Mouse (Mus musculus): ENCODE measurements around the gene Mprip. TPM values are rescaled to one million over a fixed set of nuclear protein-coding genes. Genes with fewer than 3 reads are reported as not detected.

The Mprip gene
- polyA plus RNA-seq, 1 experiment from 2014 or later, result 71.5 TPM

DNA sequence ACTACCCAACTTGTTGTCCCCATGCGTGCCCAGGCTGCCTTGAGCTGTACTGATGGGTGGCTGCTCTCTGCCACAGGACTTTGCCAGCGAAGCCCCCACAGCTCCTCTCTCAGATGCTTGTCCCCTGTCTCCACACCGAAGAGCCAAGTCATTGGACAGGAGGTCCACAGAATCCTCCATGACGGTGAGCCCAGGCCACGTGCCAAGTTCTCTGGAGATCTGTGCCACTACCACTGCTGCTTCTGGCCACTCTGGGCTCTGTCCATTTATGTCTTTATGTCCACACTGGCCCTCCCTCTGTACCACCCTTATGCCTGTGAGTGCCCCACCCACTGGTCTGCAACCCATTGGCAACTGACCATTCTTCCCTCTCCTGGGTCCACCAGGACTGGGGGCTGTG lies 80.8 kb downstream of the Mprip start:
- Histone ChIP-seq H3K27ac (no peak overlapping the region), H3K36me3 (replicated peaks; ENCODE audit: control insufficient read depth, insufficient read depth) (peaks cover 86% of the 10 kb centered on the region), H3K4me1 (replicated peaks; ENCODE audit: control insufficient read depth, insufficient read depth, low read length) (no peaks in the 10 kb centered on the region), H3K4me2 (replicated peaks) (no peak overlapping the region), H3K4me3 (replicated peaks; ENCODE audit: low read length) (no peak overlapping the region), H3K9ac (no peak overlapping the region), H3K9me3 (ENCODE audit: control insufficient read depth, low read length) (no peaks in the 10 kb centered on the region), H3K27me3 (ENCODE audit: control insufficient read depth, insufficient read depth, low read length) (no peaks in the 10 kb centered on the region)
- 93% methylated on average over 5 of the region's 5 CpGs for WGBS
- ATAC-seq (ENCODE audit: low FRiP score) (no peak), DNase-seq (ENCODE audit: low spot score) (no peak)

DNA sequence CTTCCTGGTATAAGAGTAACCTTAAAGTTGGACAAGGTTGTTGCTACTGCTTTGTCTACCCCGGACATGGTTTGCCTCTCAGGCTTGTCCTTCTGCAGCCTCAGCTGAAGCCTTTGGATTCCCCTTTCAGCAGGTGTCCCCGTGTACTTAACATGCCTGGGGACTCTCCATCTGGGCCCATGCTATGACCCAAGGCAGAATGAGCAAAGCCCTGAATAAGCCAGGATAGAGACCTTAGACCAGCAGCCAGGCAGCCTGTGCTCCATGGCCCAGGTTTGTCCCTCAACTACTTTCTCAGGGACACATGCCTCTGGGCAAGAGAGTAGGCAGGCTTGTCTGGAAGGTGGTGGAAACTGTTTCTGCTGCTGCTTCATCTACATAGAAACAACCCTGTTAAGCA lies 82.2 kb downstream of the Mprip start:
- 90% methylated on average over 2 of the region's 2 CpGs for WGBS
- H3K27ac ChIP-seq, result no peak overlapping the region
- ATAC-seq (ENCODE audit: low FRiP score), result no peak
- H3K4me1 ChIP-seq (replicated peaks; ENCODE audit: control insufficient read depth, insufficient read depth, low read length), result no peaks in the 10 kb centered on the region
- no peak overlapping the region for H3K9ac ChIP-seq
- H3K4me2 ChIP-seq (replicated peaks), result no peak overlapping the region
- peaks cover 77% of the 10 kb centered on the region for H3K36me3 ChIP-seq (replicated peaks; ENCODE audit: control insufficient read depth, insufficient read depth)
- no peak for DNase-seq (ENCODE audit: low spot score)
- no peaks in the 10 kb centered on the region for H3K9me3 ChIP-seq (ENCODE audit: control insufficient read depth, low read length)
- H3K4me3 ChIP-seq (replicated peaks; ENCODE audit: low read length), result no peak overlapping the region
- no peaks in the 10 kb centered on the region for H3K27me3 ChIP-seq (ENCODE audit: control insufficient read depth, insufficient read depth, low read length)

DNA sequence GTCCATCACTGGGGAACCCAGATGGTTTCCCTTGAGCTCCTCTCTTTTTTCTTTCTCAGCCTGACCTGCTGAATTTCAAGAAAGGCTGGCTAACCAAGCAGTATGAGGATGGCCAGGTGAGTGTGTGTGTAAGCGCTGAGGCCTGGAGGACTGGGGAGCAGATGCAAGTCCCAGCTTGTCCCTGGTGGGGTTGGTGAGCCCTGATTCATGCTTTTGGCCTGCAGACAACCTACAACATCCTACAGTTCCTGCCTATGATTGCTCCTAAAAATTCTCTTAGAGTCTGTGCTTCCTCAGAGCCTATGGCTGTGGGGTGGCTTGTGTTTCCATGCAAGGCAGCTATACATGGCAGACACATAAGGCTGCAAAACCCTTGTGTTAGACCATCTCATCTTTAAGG lies 82.6 kb downstream of the Mprip start:
- H3K4me3 ChIP-seq (replicated peaks; ENCODE audit: low read length), result no peak overlapping the region
- 100% methylated on average over 1 of the region's 1 CpGs for WGBS
- no peaks in the 10 kb centered on the region for H3K4me1 ChIP-seq (replicated peaks; ENCODE audit: control insufficient read depth, insufficient read depth, low read length)
- no peaks in the 10 kb centered on the region for H3K27me3 ChIP-seq (ENCODE audit: control insufficient read depth, insufficient read depth, low read length)
- no peak overlapping the region for H3K27ac ChIP-seq
- H3K36me3 ChIP-seq (replicated peaks; ENCODE audit: control insufficient read depth, insufficient read depth), result peaks cover 75% of the 10 kb centered on the region
- H3K9me3 ChIP-seq (ENCODE audit: control insufficient read depth, low read length), result no peaks in the 10 kb centered on the region
- DNase-seq (ENCODE audit: low spot score), result no peak
- H3K4me2 ChIP-seq (replicated peaks), result no peak overlapping the region
- H3K9ac ChIP-seq, result no peak overlapping the region
- ATAC-seq (ENCODE audit: low FRiP score), result no peak

DNA sequence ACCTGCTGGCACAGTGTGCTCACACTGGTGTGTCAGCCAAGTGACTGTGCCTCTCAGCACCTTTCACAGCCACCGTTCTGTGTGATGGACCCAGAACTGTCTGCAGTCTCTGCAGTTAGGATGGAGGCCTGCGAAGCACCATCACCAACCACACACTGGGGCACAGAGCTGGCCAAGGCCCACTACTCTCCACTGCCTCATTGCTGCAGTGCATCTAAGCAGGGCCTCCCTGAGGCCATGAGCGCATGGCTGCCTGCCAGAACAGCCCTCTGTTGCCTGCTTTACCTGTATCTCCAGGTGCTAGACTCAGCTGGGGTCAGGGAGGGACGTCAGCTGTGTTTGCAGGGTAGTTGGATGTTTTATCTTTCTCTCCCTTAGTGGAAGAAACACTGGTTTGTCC lies 83.3 kb downstream of the Mprip start:
- H3K9me3 ChIP-seq (ENCODE audit: control insufficient read depth, low read length), result no peaks in the 10 kb centered on the region
- no peaks in the 10 kb centered on the region for H3K4me1 ChIP-seq (replicated peaks; ENCODE audit: control insufficient read depth, insufficient read depth, low read length)
- ATAC-seq (ENCODE audit: low FRiP score) (no peak), DNase-seq (ENCODE audit: low spot score) (no peak)
- no peak overlapping the region for H3K9ac ChIP-seq
- 97% methylated on average over 4 of the region's 4 CpGs for WGBS
- H3K27ac ChIP-seq, result no peak overlapping the region
- peaks cover 76% of the 10 kb centered on the region for H3K36me3 ChIP-seq (replicated peaks; ENCODE audit: control insufficient read depth, insufficient read depth)
- H3K4me3 ChIP-seq (replicated peaks; ENCODE audit: low read length), result no peak overlapping the region
- H3K27me3 ChIP-seq (ENCODE audit: control insufficient read depth, insufficient read depth, low read length), result no peaks in the 10 kb centered on the region
- no peak overlapping the region for H3K4me2 ChIP-seq (replicated peaks)

DNA sequence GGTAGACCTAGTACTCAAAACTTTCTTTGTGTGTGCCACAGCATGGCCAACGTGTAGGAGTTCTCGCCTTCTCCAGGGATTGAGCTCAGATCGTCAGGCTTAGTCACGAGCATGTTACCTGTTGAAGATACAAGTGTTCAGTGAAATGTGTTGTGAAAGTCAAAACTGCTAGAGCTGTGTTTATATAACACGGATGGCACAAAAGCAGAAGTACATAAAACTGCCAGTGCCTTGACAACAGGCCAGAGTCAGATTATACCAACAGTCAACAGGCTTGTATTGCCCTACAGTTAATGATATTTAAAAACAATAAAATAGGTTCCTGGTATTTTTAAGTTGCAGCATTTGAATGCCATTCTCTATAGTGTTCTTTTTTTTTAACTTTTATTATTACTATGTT lies 84.7 kb downstream of the Mprip start:
- Histone ChIP-seq H3K4me3 (replicated peaks; ENCODE audit: low read length) (no peak overlapping the region), H3K27me3 (ENCODE audit: control insufficient read depth, insufficient read depth, low read length) (no peaks in the 10 kb centered on the region), H3K27ac (no peak overlapping the region), H3K9me3 (ENCODE audit: control insufficient read depth, low read length) (no peaks in the 10 kb centered on the region), H3K9ac (no peak overlapping the region), H3K4me2 (replicated peaks) (no peak overlapping the region), H3K4me1 (replicated peaks; ENCODE audit: control insufficient read depth, insufficient read depth, low read length) (no peaks in the 10 kb centered on the region), H3K36me3 (replicated peaks; ENCODE audit: control insufficient read depth, insufficient read depth) (peaks cover 79% of the 10 kb centered on the region)
- ATAC-seq (ENCODE audit: low FRiP score) (no peak), DNase-seq (ENCODE audit: low spot score) (no peak)
- WGBS, result 95% methylated on average over 5 of the region's 5 CpGs

DNA sequence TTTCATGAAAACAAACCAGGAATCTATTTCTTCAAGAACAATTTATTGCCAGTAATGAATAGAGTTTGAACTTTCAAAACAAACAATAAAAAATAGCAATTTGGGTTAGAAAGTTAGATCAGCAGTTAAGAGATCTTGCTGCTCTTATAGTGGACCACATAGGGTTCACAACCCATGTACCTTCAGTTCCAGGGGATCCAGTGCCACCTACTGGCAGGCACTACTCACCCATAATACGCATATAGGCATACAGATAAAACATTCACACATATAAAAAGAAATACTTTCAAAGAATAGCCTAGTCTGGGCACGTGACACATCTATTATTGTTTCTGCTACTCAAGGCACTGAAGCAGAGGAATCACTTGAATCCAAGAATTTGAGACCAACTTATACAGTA lies 85.5 kb downstream of the Mprip start:
- Histone ChIP-seq H3K36me3 (replicated peaks; ENCODE audit: control insufficient read depth, insufficient read depth) (peaks cover 79% of the 10 kb centered on the region), H3K4me2 (replicated peaks) (no peak overlapping the region), H3K9me3 (ENCODE audit: control insufficient read depth, low read length) (no peaks in the 10 kb centered on the region), H3K9ac (no peak overlapping the region), H3K4me1 (replicated peaks; ENCODE audit: control insufficient read depth, insufficient read depth, low read length) (no peaks in the 10 kb centered on the region), H3K4me3 (replicated peaks; ENCODE audit: low read length) (no peak overlapping the region), H3K27ac (no peak overlapping the region), H3K27me3 (ENCODE audit: control insufficient read depth, insufficient read depth, low read length) (no peaks in the 10 kb centered on the region)
- ATAC-seq (ENCODE audit: low FRiP score), result no peak
- peak; percentile 55 for DNase-seq (ENCODE audit: low spot score)
- WGBS, result 89% methylated on average over 2 of the region's 2 CpGs

DNA sequence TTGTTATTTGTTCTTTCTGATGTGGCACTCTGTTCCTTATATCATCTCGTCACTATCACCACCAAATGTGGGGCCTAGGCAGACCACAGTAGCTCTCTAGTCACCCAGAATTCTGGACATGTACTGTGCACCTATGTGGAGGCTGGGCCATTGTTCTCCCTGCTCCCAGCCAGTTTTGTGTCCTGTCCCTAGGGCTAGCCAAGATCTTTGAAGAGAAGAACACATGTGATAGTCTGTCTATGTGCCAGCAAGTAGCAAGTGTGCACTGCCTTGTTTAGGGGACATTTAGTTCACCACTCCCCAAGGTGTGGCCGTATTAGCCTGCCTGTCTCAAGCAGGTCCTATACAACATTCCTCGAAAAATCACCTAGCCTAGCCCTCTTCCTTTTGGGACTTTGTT lies 87.9 kb downstream of the Mprip start:
- H3K27ac ChIP-seq, result no peak overlapping the region
- H3K4me2 ChIP-seq (replicated peaks), result no peak overlapping the region
- ATAC-seq (ENCODE audit: low FRiP score) (no peak), DNase-seq (ENCODE audit: low spot score) (no peak)
- WGBS, result 95% methylated on average over 3 of the region's 3 CpGs
- H3K36me3 ChIP-seq (replicated peaks; ENCODE audit: control insufficient read depth, insufficient read depth), result peaks cover 78% of the 10 kb centered on the region
- H3K27me3 ChIP-seq (ENCODE audit: control insufficient read depth, insufficient read depth, low read length), result no peaks in the 10 kb centered on the region
- no peaks in the 10 kb centered on the region for H3K9me3 ChIP-seq (ENCODE audit: control insufficient read depth, low read length)
- no peak overlapping the region for H3K4me3 ChIP-seq (replicated peaks; ENCODE audit: low read length)
- H3K4me1 ChIP-seq (replicated peaks; ENCODE audit: control insufficient read depth, insufficient read depth, low read length), result no peaks in the 10 kb centered on the region
- no peak overlapping the region for H3K9ac ChIP-seq

DNA sequence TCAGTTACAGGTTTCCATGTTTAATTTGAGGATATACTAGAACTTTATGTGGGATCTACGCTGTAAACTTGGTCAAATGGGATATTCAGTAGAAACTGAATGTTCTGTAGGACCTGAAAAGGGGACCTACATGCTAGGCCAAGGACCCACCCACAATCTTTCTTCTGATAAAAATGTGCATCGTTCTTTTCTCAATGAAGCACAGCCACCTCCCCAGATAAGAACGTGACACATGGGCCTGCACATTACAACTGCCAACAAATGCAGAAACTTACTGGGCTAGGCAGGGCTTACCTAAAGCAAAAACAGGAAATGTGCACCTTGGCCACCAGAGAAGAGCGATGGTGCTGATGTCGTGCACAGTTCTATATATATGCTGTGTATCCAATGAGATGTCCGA lies 93.4 kb downstream of the Mprip start:
- Histone ChIP-seq H3K4me1 (replicated peaks; ENCODE audit: control insufficient read depth, insufficient read depth, low read length) (no peaks in the 10 kb centered on the region; the same call in 1 of the 2 replicates), H3K27me3 (ENCODE audit: control insufficient read depth, insufficient read depth, low read length) (no peaks in the 10 kb centered on the region), H3K36me3 (replicated peaks; ENCODE audit: control insufficient read depth, insufficient read depth) (peaks cover 99% of the 10 kb centered on the region), H3K9ac (no peak overlapping the region), H3K9me3 (ENCODE audit: control insufficient read depth, low read length) (no peaks in the 10 kb centered on the region), H3K4me2 (replicated peaks) (no peak overlapping the region), H3K27ac (no peak overlapping the region), H3K4me3 (replicated peaks; ENCODE audit: low read length) (no peak overlapping the region)
- 97% methylated on average over 6 of the region's 6 CpGs for WGBS
- no peak for DNase-seq (ENCODE audit: low spot score)
- ATAC-seq (ENCODE audit: low FRiP score), result no peak

DNA sequence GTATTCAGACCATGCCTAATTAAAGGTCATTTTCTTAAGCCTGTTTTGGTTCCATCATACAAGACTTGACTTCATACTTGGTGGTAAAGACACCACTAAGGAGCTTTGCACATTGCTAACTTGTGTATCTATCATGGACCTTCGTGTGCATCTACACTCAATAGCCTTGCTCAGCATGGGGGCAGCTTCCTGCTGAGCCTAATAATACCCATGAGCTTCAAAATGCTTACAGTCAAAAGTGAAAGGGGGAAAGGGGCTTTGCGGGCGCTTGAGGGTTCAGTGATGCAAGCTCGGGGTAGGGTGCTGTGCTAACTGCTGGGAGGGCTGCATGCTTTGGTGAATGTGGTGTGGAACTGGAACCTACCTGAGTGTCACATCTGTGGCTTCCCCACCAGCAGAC lies 95.2 kb downstream of the Mprip start:
- Histone ChIP-seq H3K9me3 (ENCODE audit: control insufficient read depth, low read length) (no peaks in the 10 kb centered on the region), H3K27ac (no peak overlapping the region), H3K4me1 (replicated peaks; ENCODE audit: control insufficient read depth, insufficient read depth, low read length) (no peaks in the 10 kb centered on the region; the same call in 1 of the 2 replicates), H3K9ac (no peak overlapping the region), H3K36me3 (replicated peaks; ENCODE audit: control insufficient read depth, insufficient read depth) (peaks cover 99% of the 10 kb centered on the region), H3K4me3 (replicated peaks; ENCODE audit: low read length) (no peak overlapping the region), H3K27me3 (ENCODE audit: control insufficient read depth, insufficient read depth, low read length) (no peaks in the 10 kb centered on the region), H3K4me2 (replicated peaks) (no peak overlapping the region)
- WGBS, result 56% methylated on average over 4 of the region's 4 CpGs
- ATAC-seq (ENCODE audit: low FRiP score) (no peak), DNase-seq (ENCODE audit: low spot score) (no peak)

DNA sequence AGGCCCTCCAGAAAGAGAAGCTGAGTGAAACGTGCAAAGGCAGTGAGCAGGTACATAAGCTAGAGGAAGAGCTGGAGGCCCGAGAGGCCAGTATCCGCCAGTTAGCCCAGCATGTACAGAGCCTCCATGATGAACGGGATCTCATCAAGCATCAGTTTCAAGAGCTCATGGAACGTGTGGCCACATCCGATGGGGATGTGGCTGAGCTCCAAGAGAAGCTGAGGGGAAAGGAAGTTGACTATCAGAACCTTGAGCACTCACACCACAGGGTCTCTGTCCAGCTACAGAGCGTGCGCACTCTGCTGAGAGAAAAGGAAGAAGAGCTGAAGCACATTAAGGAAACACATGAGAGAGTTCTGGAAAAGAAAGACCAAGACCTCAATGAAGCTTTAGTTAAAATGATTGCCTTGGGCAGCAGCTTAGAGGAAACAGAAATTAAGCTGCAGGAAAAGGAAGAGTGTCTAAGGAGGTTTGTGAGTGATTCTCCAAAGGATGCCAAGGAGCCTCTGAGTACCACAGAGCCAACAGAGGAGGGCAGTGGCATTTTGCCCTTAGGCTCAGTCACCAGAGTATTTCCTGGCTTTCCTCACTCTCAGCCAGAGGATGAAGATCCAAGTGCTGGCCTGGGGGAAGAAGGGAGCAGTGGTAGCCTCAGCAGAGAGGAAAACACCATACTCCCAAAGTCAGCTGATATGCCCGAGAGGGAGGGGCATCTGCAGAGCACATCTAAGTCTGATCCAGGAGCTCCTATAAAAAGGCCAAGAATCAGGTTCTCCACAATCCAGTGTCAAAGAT lies 97.3 kb downstream of the Mprip start:
- H3K4me2 ChIP-seq (replicated peaks), result no peak overlapping the region
- H3K4me3 ChIP-seq (replicated peaks; ENCODE audit: low read length), result no peak overlapping the region
- no peak overlapping the region for H3K9ac ChIP-seq
- peak overlapping the region; percentile 52; the same call in 1 of the 2 replicates for H3K27ac ChIP-seq
- no peaks in the 10 kb centered on the region; the same call in 1 of the 2 replicates for H3K4me1 ChIP-seq (replicated peaks; ENCODE audit: control insufficient read depth, insufficient read depth, low read length)
- H3K27me3 ChIP-seq (ENCODE audit: control insufficient read depth, insufficient read depth, low read length), result no peaks in the 10 kb centered on the region
- no peak for ATAC-seq (ENCODE audit: low FRiP score)
- WGBS, result 92% methylated on average over 9 of the region's 9 CpGs
- H3K36me3 ChIP-seq (replicated peaks; ENCODE audit: control insufficient read depth, insufficient read depth), result peaks cover 100% of the 10 kb centered on the region
- DNase-seq (ENCODE audit: low spot score), result no peak
- no peaks in the 10 kb centered on the region for H3K9me3 ChIP-seq (ENCODE audit: control insufficient read depth, low read length)
